Mouse (Mus musculus) cerebellum, adult 2 months (tissue): ENCODE measurements at regions not wholly inside any gene's neighbourhood (a gene's known extent, or its start where the extent isn't known, plus 50 kb on each side); places are given as distances from the start of the nearest gene placed in this dataset.

Experiments used
- DNase-seq, 2 experiments: peaks; one replicate each; pipeline ENCODE4 v3.0.0; 2021
- H3K27ac ChIP-seq: fragments of 200-500 bp; 2 replicates; pipeline ENCODE4 v1.5.1; 2012; ENCODE audit warnings: low read length, control low read depth, inconsistent platforms; ENCODE audit not compliant: insufficient read depth
- H3K27me3 ChIP-seq: fragments of 200-500 bp; 2 replicates; pipeline ENCODE4 v1.6.1; 2012; ENCODE audit warnings: inconsistent platforms, mild to moderate bottlenecking, low read length, moderate library complexity; ENCODE audit not compliant: control insufficient read depth, insufficient read depth
- H3K4me1 ChIP-seq: fragments of 200-500 bp; 2 replicates; pipeline ENCODE4 v1.6.1; 2011; ENCODE audit warnings: low read length; ENCODE audit not compliant: control insufficient read depth, insufficient read depth
- H3K4me3 ChIP-seq: fragments of 200-500 bp; replicated peaks from 2 replicates; pipeline ENCODE3; 2011; ENCODE audit warnings: mild to moderate bottlenecking, low read depth, low read length, control low read depth; ENCODE audit not compliant: insufficient read depth
- CTCF ChIP-seq: fragments of 200-500 bp; IDR thresholded peaks from 2 replicates; pipeline ENCODE4 v1.5.1; 2011; ENCODE audit warnings: low read depth, mild to moderate bottlenecking, control low read depth, low read length, moderate library complexity, borderline replicate concordance; ENCODE audit not compliant: insufficient read depth
- POLR2A ChIP-seq: fragments of 200-500 bp; IDR thresholded peaks from 2 replicates; pipeline ENCODE4 v1.6.1; 2011; ENCODE audit warnings: low read length, control low read depth, borderline replicate concordance; ENCODE audit not compliant: insufficient read depth
- WGBS: fragments of 180-500 bp; shearing (Covaris S2); methylation state at CpG from one replicate; pipeline ENCODE4 v1.1.7; 2018; 5-methylcytosine and 5-hydroxymethylcytosine counted together

DNA sequence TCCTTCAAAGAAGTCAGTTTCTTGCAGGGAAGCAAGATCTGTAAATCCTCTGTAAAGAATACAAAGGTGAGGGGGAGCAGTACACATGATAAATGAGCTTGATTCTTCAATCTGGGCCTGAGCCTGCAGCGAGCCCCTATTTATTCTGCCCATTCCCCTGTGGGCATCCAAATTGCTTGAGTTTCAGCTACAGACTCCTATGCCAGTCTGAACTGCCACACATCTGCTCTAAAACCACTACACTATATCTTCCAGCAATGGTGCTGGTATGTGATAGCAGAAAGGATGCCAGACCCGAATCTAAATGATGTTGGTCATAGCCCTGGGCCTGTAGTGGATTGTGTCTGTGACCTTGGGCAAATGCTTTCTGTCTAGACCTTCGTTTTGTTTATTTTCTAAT lies 140.9 kb upstream of the Chrm2 start:
- WGBS, result 73% methylated on average over 3 of the region's 3 CpGs
- Histone ChIP-seq H3K27me3 (no peaks in the 10 kb centered on the region), H3K4me1 (no peaks in the 10 kb centered on the region), H3K4me3 (no peak overlapping the region), H3K27ac (no peak overlapping the region)
- no peak for TF ChIP-seq POLR2A
- TF ChIP-seq CTCF, result no peak
- no peak for DNase-seq

DNA sequence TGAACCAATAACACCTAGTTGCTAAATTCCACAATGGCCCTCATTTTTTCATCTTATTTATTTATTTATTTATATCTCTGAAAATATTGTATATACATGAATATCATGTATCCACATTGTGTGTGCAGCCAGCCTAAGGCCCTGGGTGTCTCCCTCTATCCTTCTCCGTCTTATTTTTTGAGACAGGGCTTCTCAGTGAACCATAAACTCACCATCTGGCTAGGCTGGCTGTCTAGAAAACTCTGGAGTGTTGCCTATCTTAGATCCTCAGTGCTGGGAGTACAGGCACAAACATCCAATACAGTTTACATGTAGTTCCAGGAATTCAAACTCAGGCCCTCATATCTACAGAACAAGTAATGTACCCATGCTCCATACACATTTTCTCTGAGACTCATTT lies 139.7 kb upstream of the Chrm2 start:
- H3K4me3 ChIP-seq, result no peak overlapping the region
- H3K27me3 ChIP-seq, result no peaks in the 10 kb centered on the region
- peak in 1 of 2 experiments; percentile 5 for DNase-seq
- WGBS, result 32% methylated on average over 1 of the region's 1 CpGs
- no peaks in the 10 kb centered on the region for H3K4me1 ChIP-seq
- TF ChIP-seq POLR2A (no peak), CTCF (no peak)
- no peak overlapping the region for H3K27ac ChIP-seq

GRCm38 (mm10) chr6:36249047-36249446 lies 138.8 kb upstream of the Chrm2 start:
- TF ChIP-seq CTCF (peak; percentile 47; the same call in 1 of the 2 replicates), POLR2A (no peak)
- Histone ChIP-seq H3K27ac (no peak overlapping the region), H3K4me3 (no peak overlapping the region), H3K4me1 (no peaks in the 10 kb centered on the region), H3K27me3 (no peaks in the 10 kb centered on the region)
- WGBS, result 45% methylated on average over 4 of the region's 4 CpGs
- peak in 1 of 2 experiments; percentile 10 for DNase-seq

DNA sequence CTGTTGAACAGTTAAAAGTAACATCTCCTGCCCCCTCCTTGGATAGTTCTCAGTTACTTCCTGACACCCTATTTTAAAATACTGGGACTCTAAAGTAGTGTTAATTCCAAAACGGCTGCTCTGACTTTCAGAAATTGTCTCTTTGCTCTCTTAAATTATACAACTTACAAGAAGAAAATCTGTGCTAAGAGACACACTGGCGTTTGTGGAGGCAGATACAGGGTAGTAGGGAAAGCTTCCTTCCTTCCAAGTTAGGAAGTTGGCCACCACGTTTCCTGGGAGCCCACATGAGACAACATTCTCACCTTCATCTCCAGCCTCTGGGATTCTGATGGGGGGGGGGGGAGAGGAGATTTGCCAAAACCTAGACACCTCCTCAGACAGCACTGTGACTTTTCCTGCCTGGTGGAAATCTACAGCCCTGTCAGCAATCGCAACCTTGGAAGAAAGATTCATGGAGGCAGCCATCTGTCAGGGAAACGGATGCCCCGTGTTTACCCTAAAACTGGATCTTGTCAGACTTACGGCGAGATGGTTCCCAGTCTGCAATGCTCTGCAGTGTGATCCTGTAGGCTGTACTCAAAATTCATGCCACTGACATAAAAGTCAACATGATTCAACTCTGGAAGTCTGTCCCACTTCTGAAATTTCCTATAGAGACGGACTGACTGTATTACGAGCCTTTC lies 121.0 kb upstream of the Chrm2 start:
- TF ChIP-seq CTCF (no peak), POLR2A (no peak)
- H3K27ac ChIP-seq, result no peak overlapping the region
- no peak overlapping the region for H3K4me3 ChIP-seq
- no peaks in the 10 kb centered on the region for H3K27me3 ChIP-seq
- peak in 1 of 2 experiments; percentile 1 for DNase-seq
- WGBS, result 53% methylated on average over 10 of the region's 10 CpGs
- H3K4me1 ChIP-seq, result no peaks in the 10 kb centered on the region

- 71% methylated on average over 10 of the region's 10 CpGs for WGBS
- Histone ChIP-seq H3K4me3 (no peak overlapping the region), H3K27me3 (no peaks in the 10 kb centered on the region), H3K4me1 (no peaks in the 10 kb centered on the region), H3K27ac (no peak overlapping the region)
- no peak for DNase-seq
- TF ChIP-seq POLR2A, result no peak
- no peak for TF ChIP-seq CTCF
Observed at GRCm38 (mm10) chr6:36286664-36287063, 101.2 kb upstream of the Chrm2 start.

DNA sequence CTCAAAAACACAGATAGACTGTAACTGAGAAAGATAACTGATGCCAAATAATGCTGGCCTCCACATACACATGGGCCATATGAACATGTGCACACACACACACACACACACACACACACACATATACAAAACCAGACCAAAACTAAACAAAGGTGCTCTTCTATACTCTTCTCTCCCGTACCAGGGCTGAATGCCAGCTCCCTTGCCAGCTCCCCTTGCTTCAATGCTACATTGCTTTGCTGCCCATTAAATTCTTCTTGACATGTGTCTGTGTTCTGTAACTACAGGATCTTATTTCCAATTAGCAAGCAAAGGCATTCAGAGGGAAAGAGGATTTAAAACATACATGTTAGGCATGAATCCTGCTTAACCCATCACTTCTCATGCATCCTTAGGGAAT lies 74.3 kb upstream of the Chrm2 start:
- TF ChIP-seq CTCF, result no peak
- no peak for TF ChIP-seq POLR2A
- DNase-seq, result no peak
- WGBS, result 16% methylated on average over 1 of the region's 1 CpGs
- no peak overlapping the region for H3K27ac ChIP-seq
- H3K4me1 ChIP-seq, result no peaks in the 10 kb centered on the region
- no peaks in the 10 kb centered on the region for H3K27me3 ChIP-seq
- H3K4me3 ChIP-seq, result no peak overlapping the region
